Mouse (Mus musculus): ENCODE data around the gene Ankrd12. TPM values are rescaled to one million over a fixed set of nuclear protein-coding genes. Genes with fewer than 3 reads are reported as not detected.

Ankrd12 gene
- polyA plus RNA-seq, 1 experiment from 2014 or later: 16.1 TPM

DNA sequence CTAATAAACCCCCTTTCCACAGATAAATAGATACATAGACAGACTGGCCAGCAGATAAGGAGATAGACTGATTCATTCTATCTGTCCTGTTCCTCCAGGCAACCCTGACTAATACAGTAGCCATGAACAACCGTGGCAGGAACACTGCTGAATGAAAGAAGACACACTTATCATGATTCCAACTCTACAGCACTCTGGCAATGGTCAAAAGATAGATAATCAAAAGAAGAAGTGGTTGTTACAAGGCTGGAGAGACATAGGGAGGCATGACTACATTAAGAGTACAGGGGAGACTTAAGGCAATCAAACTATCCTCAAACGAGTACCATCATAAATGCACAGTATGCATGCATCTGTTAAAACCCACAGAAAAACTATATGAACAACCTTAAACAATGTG lies 131.5 kb downstream of the Ankrd12 start:
- H3K36me3 ChIP-seq: peaks cover 51% of the 10 kb centered on the region
- no peak overlapping the region for H3K4me3 ChIP-seq
- H3K4me2 ChIP-seq: no peak overlapping the region
- no peaks in the 10 kb centered on the region for H3K27me3 ChIP-seq (replicated peaks)
- no peak for ATAC-seq (ENCODE audit: extremely low read depth, insufficient number of reproducible peaks, low FRiP score, low TSS enrichment)
- no peaks in the 10 kb centered on the region for H3K9me3 ChIP-seq
- H3K9ac ChIP-seq: no peak overlapping the region
- WGBS: 76% methylated on average over 2 of the region's 2 CpGs
- H3K27ac ChIP-seq (replicated peaks): no peak overlapping the region
- peaks cover 41% of the 10 kb centered on the region for H3K4me1 ChIP-seq

DNA sequence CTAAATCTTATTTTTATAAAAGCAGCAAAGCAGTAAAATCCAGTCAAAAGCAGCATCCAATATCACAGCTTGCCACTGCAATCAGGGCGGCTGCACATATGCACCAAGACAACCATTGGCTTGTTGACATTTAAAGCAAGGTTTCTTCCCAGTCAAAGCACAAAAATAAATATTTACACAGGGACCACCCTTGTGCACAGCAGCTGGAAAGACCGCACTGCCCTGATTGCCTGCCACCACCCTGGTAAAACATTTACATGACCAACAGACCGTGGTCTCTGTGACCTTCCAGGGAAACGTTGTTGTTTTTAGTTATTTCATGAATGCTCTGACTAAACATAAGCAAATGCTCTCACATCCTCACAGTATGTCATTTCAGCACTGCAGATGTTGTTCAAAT lies 134.5 kb downstream of the Ankrd12 start:
- no peaks in the 10 kb centered on the region for H3K27me3 ChIP-seq (replicated peaks)
- no peak for ATAC-seq (ENCODE audit: extremely low read depth, insufficient number of reproducible peaks, low FRiP score, low TSS enrichment)
- H3K9ac ChIP-seq: no peak overlapping the region
- WGBS: 69% methylated on average over 4 of the region's 4 CpGs
- peaks cover 35% of the 10 kb centered on the region for H3K4me1 ChIP-seq
- no peak overlapping the region for H3K4me2 ChIP-seq
- H3K4me3 ChIP-seq: no peak overlapping the region
- no peak overlapping the region for H3K27ac ChIP-seq (replicated peaks)
- peaks cover 42% of the 10 kb centered on the region for H3K36me3 ChIP-seq
- no peaks in the 10 kb centered on the region for H3K9me3 ChIP-seq

DNA sequence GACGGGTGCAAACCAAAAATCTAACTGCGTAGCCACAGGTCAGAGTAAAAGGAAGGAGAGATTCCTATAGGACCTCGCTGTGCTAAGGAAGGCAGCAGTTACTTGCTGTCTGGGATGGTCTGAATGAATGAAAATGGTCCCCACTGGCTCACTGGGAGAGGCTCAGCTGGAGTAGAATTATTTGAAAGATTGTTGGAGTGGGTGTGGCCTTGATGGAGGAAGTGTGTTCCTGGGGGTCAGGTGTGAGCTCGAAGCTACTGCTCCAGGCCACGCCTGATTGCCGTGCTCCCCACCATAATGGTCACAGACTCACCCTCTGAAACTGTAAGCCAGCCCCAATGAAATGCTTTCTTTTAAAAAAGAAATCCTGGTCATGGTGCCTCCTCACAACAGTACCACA lies 135.6 kb downstream of the Ankrd12 start:
- H3K9ac ChIP-seq: no peak overlapping the region
- H3K27ac ChIP-seq (replicated peaks): no peak overlapping the region
- no peaks in the 10 kb centered on the region for H3K27me3 ChIP-seq (replicated peaks)
- H3K9me3 ChIP-seq: no peaks in the 10 kb centered on the region
- peaks cover 35% of the 10 kb centered on the region for H3K4me1 ChIP-seq
- H3K4me2 ChIP-seq: no peak overlapping the region
- H3K36me3 ChIP-seq: peaks cover 42% of the 10 kb centered on the region
- no peak for ATAC-seq (ENCODE audit: extremely low read depth, insufficient number of reproducible peaks, low FRiP score, low TSS enrichment)
- H3K4me3 ChIP-seq: no peak overlapping the region
- WGBS: 85% methylated on average over 6 of the region's 6 CpGs

DNA sequence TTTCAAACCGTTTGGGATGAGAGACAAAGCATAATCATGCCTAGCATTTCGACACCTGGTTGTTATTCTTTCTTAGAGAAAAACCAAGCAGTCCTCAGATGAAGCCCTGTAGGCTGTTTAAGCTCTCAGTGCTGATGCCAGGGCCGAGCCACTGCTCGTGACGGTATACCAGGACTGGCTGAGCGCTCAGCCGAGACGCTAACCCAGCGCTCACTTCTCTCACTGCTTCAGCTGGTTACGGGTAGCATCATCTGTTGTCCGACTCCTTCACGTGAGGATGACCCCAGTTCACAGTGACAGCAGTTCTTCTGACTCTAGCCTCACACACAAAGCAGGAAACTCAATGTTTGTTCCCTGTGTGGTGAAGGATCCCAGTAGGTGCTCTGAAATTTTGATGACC lies 136.7 kb downstream of the Ankrd12 start:
- H3K9ac ChIP-seq: 0 out of 2 replicates have a peak overlapping the region, but pooled peaks have one; percentile 15
- H3K27me3 ChIP-seq (replicated peaks): no peaks in the 10 kb centered on the region
- peak overlapping the region; percentile 23; the same call in 1 of the 2 replicates for H3K4me2 ChIP-seq
- 77% methylated on average over 12 of the region's 12 CpGs for WGBS
- H3K36me3 ChIP-seq: peaks cover 42% of the 10 kb centered on the region
- H3K27ac ChIP-seq (replicated peaks): peak overlapping the region; percentile 46
- ATAC-seq (ENCODE audit: extremely low read depth, insufficient number of reproducible peaks, low FRiP score, low TSS enrichment): no peak
- no peak overlapping the region for H3K4me3 ChIP-seq
- peaks cover 35% of the 10 kb centered on the region for H3K4me1 ChIP-seq
- no peaks in the 10 kb centered on the region for H3K9me3 ChIP-seq

DNA sequence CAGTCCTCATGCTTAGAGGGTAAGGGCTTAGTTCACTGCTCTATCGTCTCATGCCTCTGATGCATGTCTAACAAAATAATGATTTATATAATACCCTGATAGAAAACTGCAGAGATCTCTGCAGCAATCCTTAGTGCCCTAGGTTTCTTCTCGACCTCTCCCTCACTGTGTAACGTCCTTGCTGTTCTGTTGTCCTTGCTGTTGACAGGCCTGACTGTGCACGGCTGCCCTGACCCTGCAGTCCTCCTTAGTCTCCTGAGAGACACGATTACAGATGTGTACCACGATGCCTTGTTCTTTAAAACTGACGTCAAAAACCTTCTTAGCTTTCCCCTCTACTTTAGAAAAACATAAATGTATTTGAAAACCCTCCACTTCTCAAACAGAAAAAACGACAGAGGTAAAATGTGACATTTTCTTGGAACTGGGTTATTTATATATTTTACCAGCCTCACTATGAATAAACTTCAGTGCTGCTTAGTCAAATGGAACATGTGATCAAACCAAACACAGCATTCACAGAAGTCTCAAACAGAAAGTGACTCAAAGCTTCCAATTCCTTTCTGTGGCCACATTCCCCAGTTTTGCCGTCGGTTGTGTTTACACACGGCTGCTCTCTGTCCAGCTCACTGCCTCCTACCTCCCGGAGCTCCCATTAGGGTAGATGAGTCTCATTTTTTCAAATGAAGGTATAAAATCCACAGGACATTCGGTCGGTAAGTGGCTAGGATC lies 137.3 kb downstream of the Ankrd12 start:
- Histone ChIP-seq H3K9me3 (no peaks in the 10 kb centered on the region), H3K9ac (no peak overlapping the region; the same call in 1 of the 2 replicates), H3K4me1 (peaks cover 35% of the 10 kb centered on the region), H3K36me3 (peaks cover 42% of the 10 kb centered on the region), H3K4me3 (no peak overlapping the region), H3K27me3 (replicated peaks) (no peaks in the 10 kb centered on the region), H3K4me2 (peak overlapping the region; percentile 23; the same call in 1 of the 2 replicates), H3K27ac (replicated peaks) (peak overlapping the region; percentile 46)
- WGBS: 48% methylated on average over 14 of the region's 14 CpGs
- ATAC-seq (ENCODE audit: extremely low read depth, insufficient number of reproducible peaks, low FRiP score, low TSS enrichment): no peak

DNA sequence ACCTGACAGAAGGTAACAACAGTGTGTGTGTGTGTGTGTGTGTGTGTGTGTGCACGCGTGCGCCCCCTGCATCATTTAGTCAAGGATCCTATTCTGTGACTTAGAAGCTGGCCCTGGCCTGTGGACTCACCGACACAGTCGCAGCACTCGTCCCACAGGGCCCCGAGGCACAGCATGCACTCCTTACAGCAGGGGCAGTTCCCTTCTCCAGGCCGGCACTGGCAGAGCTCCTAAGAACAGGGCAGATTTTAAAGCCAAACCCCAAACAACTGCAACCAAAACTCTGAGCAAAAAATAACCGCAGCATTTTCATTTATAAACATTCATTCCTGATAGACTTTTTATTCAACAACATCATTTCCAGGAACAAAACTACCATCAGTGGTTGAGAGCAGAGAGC lies 139.2 kb downstream of the Ankrd12 start:
- WGBS: 90% methylated on average over 9 of the region's 9 CpGs
- no peak for ATAC-seq (ENCODE audit: extremely low read depth, insufficient number of reproducible peaks, low FRiP score, low TSS enrichment)
- no peaks in the 10 kb centered on the region for H3K27me3 ChIP-seq (replicated peaks)
- H3K9ac ChIP-seq: no peak overlapping the region
- H3K27ac ChIP-seq (replicated peaks): no peak overlapping the region
- no peak overlapping the region for H3K4me3 ChIP-seq
- H3K4me2 ChIP-seq: no peak overlapping the region
- peaks cover 31% of the 10 kb centered on the region for H3K4me1 ChIP-seq
- H3K9me3 ChIP-seq: no peaks in the 10 kb centered on the region
- H3K36me3 ChIP-seq: peaks cover 48% of the 10 kb centered on the region

DNA sequence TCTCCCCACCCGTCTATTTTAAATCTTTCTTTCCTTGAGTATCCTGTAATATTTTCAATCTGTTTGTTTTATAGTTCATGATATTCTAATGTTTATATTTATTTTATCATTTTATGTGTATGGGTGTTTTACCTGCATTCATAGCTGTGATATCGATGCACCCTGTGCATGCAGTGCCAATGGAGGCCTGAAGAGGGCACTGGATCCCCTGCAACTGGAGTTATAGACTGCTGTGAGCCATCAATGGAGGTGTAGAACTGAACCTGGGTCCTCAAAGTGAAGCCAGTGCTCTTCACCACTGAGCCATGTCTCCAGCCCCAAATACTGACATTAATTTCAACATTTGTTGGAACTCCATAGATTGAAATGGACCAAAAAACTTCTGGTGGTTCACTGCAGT lies 143.1 kb downstream of the Ankrd12 start:
- H3K36me3 ChIP-seq: peaks cover 70% of the 10 kb centered on the region
- H3K4me3 ChIP-seq: no peak overlapping the region
- no peak for ATAC-seq (ENCODE audit: extremely low read depth, insufficient number of reproducible peaks, low FRiP score, low TSS enrichment)
- no peak overlapping the region for H3K4me2 ChIP-seq
- H3K27me3 ChIP-seq (replicated peaks): no peaks in the 10 kb centered on the region
- H3K9me3 ChIP-seq: no peaks in the 10 kb centered on the region
- H3K9ac ChIP-seq: no peak overlapping the region
- H3K4me1 ChIP-seq: peaks cover 14% of the 10 kb centered on the region
- no peak overlapping the region for H3K27ac ChIP-seq (replicated peaks)
- WGBS: 92% methylated on average over 2 of the region's 2 CpGs

DNA sequence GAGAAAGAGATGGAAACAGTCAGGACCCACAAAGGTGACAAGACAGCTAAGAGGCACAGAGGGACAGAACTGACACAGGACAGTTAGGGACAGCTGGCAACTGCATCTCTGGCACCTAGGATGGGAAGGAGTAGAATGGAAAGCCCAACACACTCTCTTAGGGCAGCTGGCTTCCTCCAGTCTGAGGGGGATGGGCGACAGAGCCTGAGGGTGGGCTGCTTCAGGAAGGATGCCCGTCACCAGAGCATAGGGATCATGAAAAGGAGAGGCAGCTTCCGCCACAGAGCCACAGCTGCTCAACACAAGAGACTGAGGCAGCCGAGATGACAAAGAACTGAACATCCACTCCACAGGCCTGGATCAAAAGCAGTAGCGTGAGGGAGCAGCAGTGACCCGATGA lies 145.4 kb downstream of the Ankrd12 start:
- ATAC-seq (ENCODE audit: extremely low read depth, insufficient number of reproducible peaks, low FRiP score, low TSS enrichment): no peak
- H3K4me1 ChIP-seq: peaks cover 8% of the 10 kb centered on the region
- H3K36me3 ChIP-seq: peaks cover 76% of the 10 kb centered on the region
- no peak overlapping the region for H3K27ac ChIP-seq (replicated peaks)
- no peak overlapping the region for H3K4me2 ChIP-seq
- WGBS: 74% methylated on average over 6 of the region's 6 CpGs
- no peaks in the 10 kb centered on the region for H3K27me3 ChIP-seq (replicated peaks)
- no peak overlapping the region; the same call in 1 of the 2 replicates for H3K9ac ChIP-seq
- no peak overlapping the region for H3K4me3 ChIP-seq
- no peaks in the 10 kb centered on the region for H3K9me3 ChIP-seq

DNA sequence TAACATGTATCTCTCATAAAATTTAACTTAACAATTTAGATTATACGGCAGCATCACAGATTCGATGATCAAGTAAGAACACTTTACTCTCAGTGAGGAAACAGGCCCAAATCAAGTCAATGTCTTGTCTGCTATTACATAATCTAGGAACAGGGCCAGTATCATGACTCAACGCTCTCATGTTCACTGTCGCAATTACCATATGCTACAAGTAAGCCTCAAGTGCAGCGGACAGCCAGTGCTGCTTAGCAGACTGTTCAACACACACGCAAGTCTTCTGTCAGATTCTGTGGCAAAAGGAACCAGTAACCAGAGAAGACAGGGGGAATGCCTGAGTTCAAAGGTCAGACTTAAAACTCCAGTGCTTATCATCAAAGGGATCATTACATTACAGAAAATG lies 145.9 kb downstream of the Ankrd12 start:
- H3K4me3 ChIP-seq: no peak overlapping the region
- no peaks in the 10 kb centered on the region for H3K27me3 ChIP-seq (replicated peaks)
- ATAC-seq (ENCODE audit: extremely low read depth, insufficient number of reproducible peaks, low FRiP score, low TSS enrichment): no peak
- peaks cover 8% of the 10 kb centered on the region for H3K4me1 ChIP-seq
- WGBS: 72% methylated on average over 6 of the region's 6 CpGs
- H3K9ac ChIP-seq: no peak overlapping the region
- H3K4me2 ChIP-seq: no peak overlapping the region
- no peak overlapping the region for H3K27ac ChIP-seq (replicated peaks)
- H3K36me3 ChIP-seq: peaks cover 76% of the 10 kb centered on the region
- no peaks in the 10 kb centered on the region for H3K9me3 ChIP-seq

DNA sequence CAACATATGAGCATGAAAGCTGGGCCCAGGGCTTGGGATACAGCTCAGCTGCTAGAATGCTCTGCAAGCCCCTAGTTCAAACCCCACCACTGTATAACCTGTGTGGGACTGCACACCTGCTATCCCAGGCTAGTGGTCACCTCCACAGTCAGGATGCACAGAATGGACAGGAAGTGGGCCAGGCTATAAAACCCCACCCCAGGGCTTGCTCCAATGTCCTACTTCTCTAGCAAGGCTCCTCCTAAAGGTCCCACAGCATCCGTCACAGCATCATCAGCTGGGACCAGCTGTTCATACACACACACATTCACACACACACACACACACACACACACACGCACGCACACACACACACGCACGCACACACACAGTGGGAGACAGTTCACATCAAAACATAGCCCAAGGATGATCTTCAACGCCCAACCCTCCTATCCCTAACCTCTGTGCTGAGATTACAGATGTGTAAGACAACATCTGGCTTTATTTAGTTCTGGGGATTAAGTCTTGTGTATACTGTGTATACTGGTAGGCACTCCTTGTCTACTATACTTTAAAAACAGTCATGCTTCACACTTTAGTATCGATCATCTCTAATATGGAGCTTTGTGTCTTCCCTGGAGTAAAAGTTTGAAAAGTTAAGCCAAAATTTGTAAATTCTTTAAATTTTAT lies 146.6 kb downstream of the Ankrd12 start:
- no peak overlapping the region for H3K4me2 ChIP-seq
- H3K27me3 ChIP-seq (replicated peaks): no peaks in the 10 kb centered on the region
- H3K9me3 ChIP-seq: no peaks in the 10 kb centered on the region
- ATAC-seq (ENCODE audit: extremely low read depth, insufficient number of reproducible peaks, low FRiP score, low TSS enrichment): no peak
- 93% methylated on average over 7 of the region's 7 CpGs for WGBS
- no peak overlapping the region for H3K27ac ChIP-seq (replicated peaks)
- no peak overlapping the region for H3K4me3 ChIP-seq
- peaks cover 8% of the 10 kb centered on the region for H3K4me1 ChIP-seq
- peaks cover 77% of the 10 kb centered on the region for H3K36me3 ChIP-seq
- H3K9ac ChIP-seq: no peak overlapping the region

DNA sequence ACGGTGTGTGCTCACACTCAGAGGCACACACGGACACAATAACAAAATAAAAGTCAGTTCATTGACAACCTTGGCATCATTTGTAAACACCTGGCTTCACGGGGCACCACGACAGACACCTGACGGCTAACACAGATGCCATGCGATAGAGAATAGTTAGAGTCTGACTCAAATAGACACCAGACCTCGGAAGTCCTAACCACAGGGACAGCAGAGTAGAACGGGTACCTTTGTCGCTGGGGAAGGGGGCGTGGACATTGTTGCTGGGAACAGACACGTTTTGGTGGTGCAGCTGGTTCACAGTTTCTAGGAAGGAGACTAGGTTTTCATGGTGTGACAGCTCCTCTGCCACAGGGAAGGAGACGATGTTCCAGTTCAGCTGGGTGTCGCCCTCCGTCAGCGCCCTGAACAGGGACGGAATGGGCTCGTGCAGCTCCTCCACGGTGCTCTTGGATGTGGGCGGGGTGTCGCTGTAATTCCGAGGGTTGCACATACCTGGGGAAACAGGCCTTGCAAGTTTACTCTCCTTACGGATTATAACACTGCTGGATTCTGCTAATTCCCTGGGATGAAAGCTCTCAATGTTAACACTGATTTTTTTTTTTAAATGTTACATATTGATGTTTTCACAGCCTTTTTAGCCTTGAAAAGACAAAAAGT lies 147.4 kb downstream of the Ankrd12 start:
- Histone ChIP-seq H3K4me1 (peaks cover 8% of the 10 kb centered on the region), H3K27ac (replicated peaks) (no peak overlapping the region), H3K9me3 (no peaks in the 10 kb centered on the region), H3K4me2 (no peak overlapping the region), H3K4me3 (no peak overlapping the region), H3K27me3 (replicated peaks) (no peaks in the 10 kb centered on the region), H3K9ac (no peak overlapping the region), H3K36me3 (peaks cover 78% of the 10 kb centered on the region)
- WGBS: 83% methylated on average over 22 of the region's 22 CpGs
- no peak for ATAC-seq (ENCODE audit: extremely low read depth, insufficient number of reproducible peaks, low FRiP score, low TSS enrichment)
